Mouse (Mus musculus) neural tube, embryonic 11.5 days (tissue): ENCODE data around the gene Gm15293. TPM values are rescaled to one million over a fixed set of nuclear protein-coding genes. Genes with fewer than 3 reads are reported as not detected.
"Not testable (repeated sequence)": the region's sequence is repeated elsewhere in the genome, so short reads cannot be mapped to it uniquely, and the experiment has no call there.

Experiments used
- ATAC-seq: fragments of 200-750 bp; cut with Nextera tagmentation; 2 replicates; pipeline ENCODE4 v1.8.0; 2017; ENCODE audit warnings: moderate number of reproducible peaks, mild to moderate bottlenecking, moderate TSS enrichment, moderate library complexity; ENCODE audit not compliant: insufficient read depth, low FRiP score, low TSS enrichment
- DNase-seq: peaks from one replicate; pipeline ENCODE4 v3.0.0-alpha.2; 2015; ENCODE audit warnings: low spot score
- H3K27ac ChIP-seq: fragments of 300-500 bp; sonication (generic); 2 replicates; pipeline ENCODE4 v1.5.1; 2014; ENCODE audit warnings: low read depth, mild to moderate bottlenecking, low read length
- H3K27me3 ChIP-seq: fragments of 300-500 bp; sonication (generic); 2 replicates; pipeline ENCODE4 v1.6.1; 2014; ENCODE audit warnings: mild to moderate bottlenecking, low read length, mixed read lengths; ENCODE audit not compliant: control insufficient read depth, insufficient read depth
- H3K36me3 ChIP-seq: fragments of 300-500 bp; sonication (generic); 2 replicates; pipeline ENCODE4 v1.6.1; 2014; ENCODE audit warnings: mild to moderate bottlenecking, low read length, moderate library complexity, mixed read lengths; ENCODE audit not compliant: control insufficient read depth, insufficient read depth
- H3K4me1 ChIP-seq: fragments of 300-500 bp; sonication (generic); 2 replicates; pipeline ENCODE4 v1.6.1; 2014; ENCODE audit warnings: low read length, mixed read lengths; ENCODE audit not compliant: control insufficient read depth, insufficient read depth
- H3K4me2 ChIP-seq: fragments of 300-500 bp; sonication (generic); 2 replicates; pipeline ENCODE4 v1.6.1; 2014; ENCODE audit warnings: low read depth, mild to moderate bottlenecking, moderate library complexity
- H3K4me3 ChIP-seq: fragments of 300-500 bp; sonication (generic); 2 replicates; pipeline ENCODE4 v1.5.1; 2014; ENCODE audit warnings: low read depth, low read length
- H3K9ac ChIP-seq: fragments of 300-500 bp; sonication (generic); 2 replicates; pipeline ENCODE4 v1.6.1; 2014; ENCODE audit warnings: mild to moderate bottlenecking, low read length
- H3K9me3 ChIP-seq: fragments of 300-500 bp; sonication (generic); 2 replicates; pipeline ENCODE4 v1.6.1; 2016; ENCODE audit warnings: low read length; ENCODE audit not compliant: control insufficient read depth
- WGBS: fragments of 180-500 bp; shearing (Covaris S2); extraction: QIAGEN DNeasy Blood & Tissue Kit; methylation state at CpG from one replicate; pipeline ENCODE4 v1.1.7; 2014; 5-methylcytosine and 5-hydroxymethylcytosine counted together
- polyA plus RNA-seq: library from polyadenylated mRNA; unstranded; fragments of >200 nt; fragmentation: Nextera tagmentation; extraction: Ambion mirVana; gene quantifications from 2 replicates; pipeline ENCODE4 v1.2.1, GENCODE M21; 2014

The Gm15293 gene
- not detected in 2 replicates for polyA plus RNA-seq

GRCm38 (mm10) chr8:21201261-21201660 lies at the start of gene Gm15293:
Gm15293 (plus strand) TSS chr8:21201561.
- H3K4me1 ChIP-seq, H3K4me2 ChIP-seq, H3K27me3 ChIP-seq, H3K36me3 ChIP-seq, DNase-seq, H3K9ac ChIP-seq, ATAC-seq, H3K9me3 ChIP-seq, H3K4me3 ChIP-seq, H3K27ac ChIP-seq: not testable (repeated sequence)
- no CpG with 5 or more reads among the region's 1 CpGs for WGBS

- not testable (repeated sequence) for H3K4me1 ChIP-seq, H3K4me3 ChIP-seq, H3K27ac ChIP-seq, H3K9me3 ChIP-seq, H3K36me3 ChIP-seq, H3K4me2 ChIP-seq, H3K27me3 ChIP-seq, H3K9ac ChIP-seq, ATAC-seq, DNase-seq
- WGBS = no CpG with 5 or more reads among the region's 1 CpGs
These were observed 39.4 kb upstream of the Gm15293 start, which contains the start of gene Defa22 for GRCm38 (mm10) chr8:21161977-21162376. Defa22 (plus strand) TSS chr8:21162277.

- not testable (repeated sequence) for ATAC-seq, DNase-seq, H3K4me3 ChIP-seq, H3K27ac ChIP-seq, H3K36me3 ChIP-seq, H3K4me1 ChIP-seq, H3K27me3 ChIP-seq, H3K9me3 ChIP-seq, H3K4me2 ChIP-seq, H3K9ac ChIP-seq
- WGBS = no CpG with 5 or more reads among the region's 1 CpGs
These were observed 10.0 kb upstream of the Gm15293 start, which contains the start of gene Defa31 for GRCm38 (mm10) chr8:21191314-21191713. Defa31 (plus strand) TSS chr8:21191614.

Other genes starting within 250 kb of the Gm15293 start
- gene Defa21, start 176.0 kb upstream of the Gm15293 start, polyA plus RNA-seq = not detected in 2 replicates
- not detected in 2 replicates for gene Defa23, start 146.5 kb upstream of the Gm15293 start, polyA plus RNA-seq
- not detected in 2 replicates for gene Defa35, start 136.5 kb upstream of the Gm15293 start, polyA plus RNA-seq
- gene Defa25, start 117.1 kb upstream of the Gm15293 start, polyA plus RNA-seq = not detected in 2 replicates
- gene Gm14851, start 105.5 kb upstream of the Gm15293 start, polyA plus RNA-seq = not detected in 2 replicates
- gene Defa30, start 66.9 kb upstream of the Gm15293 start, polyA plus RNA-seq = not detected in 2 replicates
- not detected in 2 replicates for gene Defa22, start 39.3 kb upstream of the Gm15293 start, polyA plus RNA-seq
- gene Defa31, start 9.9 kb upstream of the Gm15293 start, polyA plus RNA-seq = not detected in 2 replicates
- gene Gm15292, start 48.2 kb downstream of the Gm15293 start, polyA plus RNA-seq = not detected in 2 replicates
- not detected in 2 replicates for gene Defa27, start 114.0 kb downstream of the Gm15293 start, polyA plus RNA-seq
- gene Defa29, start 125.5 kb downstream of the Gm15293 start, polyA plus RNA-seq = not detected in 2 replicates
- not detected in 2 replicates for gene Defa2, start 177.0 kb downstream of the Gm15293 start, polyA plus RNA-seq
- not detected in 2 replicates for gene Defa33, start 190.2 kb downstream of the Gm15293 start, polyA plus RNA-seq
- not detected in 2 replicates for gene Defa36, start 225.8 kb downstream of the Gm15293 start, polyA plus RNA-seq